Mouse (Mus musculus): ENCODE measurements around the gene Rrm1.
"Not testable (repeated sequence)": the region's sequence is repeated elsewhere in the genome, so short reads cannot be mapped to it uniquely, and the experiment has no call there.

Rrm1 gene

DNA sequence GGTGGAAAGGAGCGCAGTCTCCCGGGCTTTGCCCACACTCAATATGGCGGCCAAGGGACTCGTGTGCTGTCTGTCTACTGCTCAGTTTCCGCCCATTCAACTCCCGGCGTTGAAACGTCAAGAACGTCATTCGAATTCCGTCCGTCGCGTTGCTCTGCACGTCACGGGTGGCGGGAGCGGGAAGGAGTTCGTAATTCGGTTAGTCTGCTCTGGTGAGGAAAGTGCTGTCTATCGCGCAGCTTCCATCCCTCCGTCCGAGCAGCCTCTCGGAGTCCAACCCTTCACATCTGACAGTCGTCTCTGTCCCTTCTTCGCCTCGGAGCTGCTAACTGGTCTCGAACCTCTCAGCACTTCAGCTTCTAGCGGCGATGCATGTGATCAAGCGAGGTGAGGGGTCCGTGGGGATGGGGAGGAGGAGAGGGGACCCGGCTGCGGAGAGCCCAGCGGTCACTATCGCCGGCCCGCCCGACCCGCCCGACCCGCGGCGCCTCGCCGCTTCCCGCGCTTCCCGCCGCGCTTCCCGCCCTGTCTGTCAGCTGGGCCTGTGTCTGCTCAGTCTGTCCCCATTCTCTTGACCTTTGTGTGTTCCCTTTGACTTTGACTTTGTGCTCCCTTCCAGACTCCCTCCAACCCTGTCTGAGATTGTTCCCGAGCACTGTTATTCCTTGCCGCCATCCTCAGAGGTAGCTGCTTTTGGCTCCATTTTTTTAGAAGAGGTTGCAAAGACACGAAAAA, at the start of gene Rrm1:
Gene Rrm1, plus strand, starts transcription at position 39 of the 735 bp plus-strand sequence.
- peak; percentile 93 for DNase-seq

DNA sequence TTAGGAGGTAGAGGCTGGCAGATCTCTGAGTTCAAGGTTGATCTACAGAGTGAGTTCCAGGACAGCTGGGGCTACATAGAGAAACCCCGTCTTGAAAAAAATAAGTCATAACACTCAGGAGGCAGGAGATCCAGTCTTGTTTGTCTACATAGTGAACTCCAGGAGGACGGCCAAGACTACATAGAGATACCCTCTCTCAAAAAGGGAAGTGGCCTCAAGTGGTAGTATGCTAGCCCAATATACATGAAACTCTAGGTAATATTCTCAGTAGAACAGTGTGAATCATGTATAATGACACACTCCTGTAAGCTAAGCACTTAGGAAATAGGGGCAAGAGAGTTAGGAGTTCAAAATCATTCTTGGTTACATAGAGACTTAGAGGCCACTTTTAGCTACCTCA, 47.6 kb upstream of the Rrm1 start:
- no peak for DNase-seq

DNA sequence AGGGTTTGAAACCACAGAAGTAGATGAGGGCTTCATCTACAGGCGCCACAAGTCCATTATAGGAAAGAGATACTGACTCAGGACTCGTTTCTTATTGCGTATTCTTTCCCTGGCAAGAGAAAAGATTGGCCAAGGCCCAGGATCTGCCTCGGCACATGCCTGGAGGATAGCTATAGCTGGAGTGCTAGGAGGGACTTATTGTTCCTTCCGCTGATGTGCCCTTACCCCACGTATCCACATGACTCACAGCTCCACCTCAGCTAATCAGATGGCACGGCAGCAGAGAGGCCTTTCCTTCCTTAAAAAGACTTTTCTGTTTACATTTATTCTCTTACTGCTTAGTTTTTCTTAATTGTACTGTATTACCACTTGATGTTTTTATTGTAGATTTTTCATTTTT, 45.6 kb upstream of the Rrm1 start:
- DNase-seq = no peak

DNA sequence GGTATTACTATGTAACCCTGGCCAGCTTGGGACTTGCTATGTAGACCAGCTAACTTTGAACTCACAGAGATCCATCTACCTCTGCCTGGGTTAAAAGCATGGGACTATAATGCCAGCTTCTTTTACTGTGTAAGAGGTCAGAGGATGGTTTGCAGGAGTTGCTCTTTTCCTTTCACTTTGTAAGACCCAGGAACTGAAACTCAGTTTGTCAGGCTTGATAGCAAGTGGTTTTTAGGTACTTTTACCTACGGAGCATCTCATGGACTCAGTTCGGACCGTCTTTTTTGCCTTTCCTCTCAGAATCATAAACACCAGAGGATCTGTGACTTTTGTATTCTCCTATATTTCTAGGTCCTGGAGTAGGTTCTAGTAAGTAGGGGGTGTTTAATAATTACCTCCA, 45.2 kb upstream of the Rrm1 start:
- DNase-seq = no peak

DNA sequence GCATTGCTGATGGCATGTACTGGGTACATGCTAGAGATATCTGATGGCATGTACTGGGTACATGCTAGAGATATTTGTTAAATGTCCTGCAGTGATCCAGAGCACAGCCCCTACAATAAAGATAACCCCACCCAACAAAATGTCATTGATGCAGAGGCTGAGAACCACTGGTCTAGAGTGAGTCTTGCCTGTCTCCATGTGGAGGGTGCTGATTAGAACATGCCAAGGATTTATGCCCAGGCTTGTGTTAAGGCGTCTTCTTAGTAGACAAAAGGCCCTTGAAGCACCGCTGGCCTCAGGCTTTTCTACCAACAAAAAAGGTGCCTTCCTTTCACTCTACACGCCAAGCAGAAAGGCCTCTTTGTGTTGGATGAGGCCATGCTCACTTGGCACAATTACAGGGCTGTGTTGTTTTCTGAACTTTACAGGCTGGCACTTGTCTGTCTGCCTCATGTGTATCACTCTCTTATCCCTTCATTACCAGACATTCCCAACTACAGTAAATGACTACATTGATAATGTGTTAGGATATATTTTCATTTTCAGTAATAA, 42.2 kb upstream of the Rrm1 start:
- DNase-seq = no peak

- DNase-seq = no peak
Measured at GRCm38 (mm10) chr7:102404118-102404517, 37.4 kb upstream of the Rrm1 start.

DNA sequence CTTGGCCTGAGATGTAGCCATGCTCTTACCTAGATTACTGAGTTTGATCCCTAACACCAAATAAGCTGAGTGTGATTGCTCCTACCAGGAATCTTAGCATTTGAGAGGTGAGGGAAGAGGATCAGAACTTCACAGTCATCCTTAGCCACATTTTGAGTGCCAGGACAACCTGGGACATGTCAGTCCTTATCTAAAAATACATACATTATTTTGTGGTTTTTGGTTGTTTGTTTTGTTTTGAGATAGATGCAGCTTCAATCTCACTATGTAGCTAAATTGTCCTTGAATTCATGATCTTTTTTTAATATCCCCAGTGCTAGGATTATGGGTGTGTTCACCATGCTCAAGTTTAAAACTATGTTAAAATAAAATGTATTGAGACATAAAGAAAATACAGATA, 34.1 kb upstream of the Rrm1 start:
- no peak for DNase-seq

GRCm38 (mm10) chr7:102415272-102415671, 26.2 kb upstream of the Rrm1 start:
- not testable (repeated sequence) for DNase-seq

GRCm38 (mm10) chr7:102415841-102416240, 25.7 kb upstream of the Rrm1 start:
- DNase-seq = no peak

GRCm38 (mm10) chr7:102417398-102417797, 24.1 kb upstream of the Rrm1 start:
- peak; percentile 38 for DNase-seq

DNA sequence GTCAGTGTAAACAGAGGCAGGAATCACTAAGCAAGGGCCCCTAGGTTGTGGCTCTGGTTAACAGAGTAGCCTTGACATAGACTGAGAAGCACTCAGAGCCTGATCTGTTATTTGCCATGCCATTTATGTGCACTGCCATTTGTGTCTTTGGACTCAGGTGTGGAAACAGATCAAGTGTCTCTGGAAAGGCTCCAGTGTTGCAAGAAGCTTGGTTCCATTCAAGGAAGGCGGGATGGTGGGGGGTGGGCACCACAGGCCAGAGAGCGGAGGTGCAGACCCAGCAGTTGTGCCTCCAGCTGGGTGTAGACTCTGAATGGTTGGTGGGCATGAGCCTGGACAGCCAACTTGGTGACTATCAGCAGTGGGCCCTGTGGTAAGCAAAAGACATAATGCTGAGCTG, 19.5 kb upstream of the Rrm1 start:
- no peak for DNase-seq

- no peak for DNase-seq
Measured at GRCm38 (mm10) chr7:102425933-102426685, 15.4 kb upstream of the Rrm1 start.

GRCm38 (mm10) chr7:102434344-102434743, 7.2 kb upstream of the Rrm1 start:
- no peak for DNase-seq

GRCm38 (mm10) chr7:102440822-102441656, 456 bp upstream of the Rrm1 start:
- no peak for DNase-seq

DNA sequence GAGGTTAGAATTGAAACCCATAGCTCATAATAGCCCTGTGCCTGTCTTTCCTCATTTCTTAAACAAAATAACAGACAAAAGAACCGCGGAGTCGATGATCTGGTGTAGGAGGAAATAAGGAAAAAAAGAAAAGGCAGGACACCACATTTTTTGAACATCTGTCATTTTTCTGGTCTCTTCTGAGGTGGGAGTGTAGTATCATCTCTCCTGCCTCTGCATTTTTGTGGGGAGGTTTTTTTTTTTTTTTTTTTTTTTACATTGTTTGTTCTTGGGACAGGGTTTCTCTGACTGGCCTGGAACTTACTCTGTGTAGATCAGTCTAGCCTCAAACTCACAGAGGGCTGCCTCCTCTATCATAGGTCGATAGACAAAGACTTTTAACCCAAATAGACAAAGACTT, 937 bp downstream of the Rrm1 start:
- no peak for DNase-seq

DNA sequence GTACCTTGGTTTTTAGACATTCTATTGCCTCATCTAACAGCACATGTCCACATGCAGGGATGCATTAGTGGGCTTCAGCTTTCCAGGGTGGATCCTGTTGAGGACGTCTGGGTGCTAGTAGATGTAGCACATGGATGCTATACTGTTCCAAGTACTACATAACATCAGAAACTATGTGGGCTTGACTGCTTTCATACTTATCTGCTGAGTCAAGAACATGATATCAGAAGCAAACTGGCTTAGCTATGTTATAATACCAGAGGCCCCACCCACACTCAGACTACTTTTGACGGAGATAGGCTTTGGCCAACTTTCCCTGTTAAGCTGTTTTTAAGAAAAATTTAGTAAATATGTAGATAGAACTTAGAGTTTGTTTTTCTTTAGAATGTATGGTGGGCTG, 2.8 kb downstream of the Rrm1 start:
- DNase-seq = no peak

- DNase-seq = no peak
Measured at GRCm38 (mm10) chr7:102446438-102446837, 4.9 kb downstream of the Rrm1 start.

- no peak for DNase-seq
Measured at GRCm38 (mm10) chr7:102458618-102459380, 17.3 kb downstream of the Rrm1 start.

GRCm38 (mm10) chr7:102467566-102467965, 26.1 kb downstream of the Rrm1 start:
- DNase-seq = no peak

DNA sequence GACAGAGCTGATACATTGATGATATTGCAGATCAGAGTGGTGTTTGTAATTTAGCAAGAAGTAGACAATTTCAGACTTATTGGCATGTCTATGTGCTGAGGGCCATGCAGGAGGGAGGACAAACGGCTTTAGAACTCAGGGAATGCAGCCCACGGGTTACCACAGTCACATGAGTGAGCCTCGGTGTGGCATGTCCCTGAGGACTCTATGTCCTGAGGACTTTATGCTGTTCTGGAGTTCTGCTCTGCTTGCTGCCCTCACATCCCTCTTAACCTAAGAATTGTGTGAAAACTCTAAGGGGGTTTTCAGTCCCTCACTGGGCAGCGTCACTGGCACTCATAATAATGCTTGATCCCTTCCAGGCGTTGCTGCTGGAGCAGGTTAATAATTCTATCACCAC, 31.2 kb downstream of the Rrm1 start:
- DNase-seq = no peak

- no peak for DNase-seq
Measured at GRCm38 (mm10) chr7:102476601-102477000, 35.1 kb downstream of the Rrm1 start.

DNA sequence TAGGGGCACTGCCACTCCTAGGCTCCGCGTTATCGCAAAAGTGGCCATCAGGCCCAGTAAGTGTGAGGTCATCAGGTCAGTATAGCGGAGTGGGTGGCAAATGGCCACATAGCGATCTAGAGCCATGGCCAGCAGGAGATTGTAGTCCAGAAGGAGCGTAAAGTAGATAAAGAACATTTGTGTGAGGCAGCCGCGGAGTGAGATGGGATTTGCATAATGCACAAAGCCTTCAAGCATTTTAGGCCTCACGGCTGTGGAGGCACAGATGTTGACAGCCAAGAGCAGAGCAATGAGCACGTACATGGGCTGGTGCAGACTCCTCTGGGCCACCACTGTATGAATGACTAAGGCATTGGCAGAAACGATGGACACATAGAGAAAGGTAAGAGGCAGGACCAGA, 35.9 kb downstream of the Rrm1 start:
- no peak for DNase-seq

DNA sequence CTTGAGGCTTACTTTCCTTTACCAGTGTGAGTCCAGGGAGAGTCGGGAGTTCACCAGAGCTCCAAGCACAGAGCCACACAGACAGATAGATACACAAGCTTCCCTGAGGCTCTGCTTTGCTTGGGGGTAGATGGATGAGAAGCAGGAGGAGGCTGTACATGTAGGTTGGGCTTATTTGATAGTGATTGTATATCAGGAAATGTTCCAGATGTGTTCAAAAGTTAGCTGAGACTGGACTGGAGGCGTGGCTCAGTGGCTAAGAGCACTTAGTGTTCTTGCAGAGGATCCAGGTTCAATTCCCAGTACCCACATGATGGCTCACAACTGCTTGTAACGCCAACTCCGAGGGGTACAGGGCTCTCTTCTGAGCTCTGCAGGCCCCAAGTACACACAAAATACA, 36.9 kb downstream of the Rrm1 start:
- no peak for DNase-seq
